Mouse (Mus musculus): ENCODE measurements around the gene Nenf. TPM values are rescaled to one million over a fixed set of nuclear protein-coding genes. Genes with fewer than 3 reads are reported as not detected.

Gene Nenf
- 91.3 and 94.3 TPM in 2 replicates for polyA plus RNA-seq (2015; fragmentation: Nextera tagmentation; extraction: Ambion mirVana)

DNA sequence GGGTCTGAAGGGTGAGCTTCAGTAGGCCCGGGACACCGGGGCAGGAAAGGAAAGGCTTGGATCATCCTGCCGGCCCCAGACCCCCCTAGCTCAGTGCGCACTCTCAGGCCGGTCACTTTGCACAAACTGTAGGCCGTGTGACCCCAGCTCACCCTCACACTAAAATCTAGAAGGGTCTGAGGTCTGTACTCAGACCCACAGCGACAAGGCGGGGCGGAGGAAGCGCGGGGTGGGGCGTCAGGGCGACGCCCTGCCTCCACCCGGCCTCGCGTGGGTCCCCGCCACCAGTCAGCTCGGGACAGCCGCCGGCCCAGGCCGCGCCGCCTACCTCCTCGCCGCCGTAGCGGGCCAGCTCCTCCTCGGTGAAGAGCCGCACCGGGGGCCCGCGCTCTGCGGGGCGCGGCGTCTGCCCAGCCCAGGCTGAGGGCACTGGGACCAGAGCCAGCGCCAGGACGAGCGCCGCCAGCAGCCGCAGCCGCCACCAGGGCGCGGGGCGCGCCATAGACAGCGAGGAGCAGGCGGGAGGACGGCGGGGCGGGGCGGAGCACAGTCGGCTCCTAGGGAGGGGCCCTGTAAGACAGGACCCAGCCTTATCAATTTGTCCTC lies at the start of gene Nenf:
Nenf (minus strand) TSS at position 604 of the 606 bp plus-strand sequence.
- Histone ChIP-seq H3K9ac (peak within 1 kb of the TSS; percentile 88), H3K9me3 (no peaks in the 10 kb centered on the region), H3K36me3 (no peaks in the 10 kb centered on the region), H3K4me2 (replicated peaks) (peak within 1 kb of the TSS; percentile 89), H3K27ac (peak within 1 kb of the TSS; percentile 82), H3K4me3 (replicated peaks) (peak within 1 kb of the TSS; percentile 80), H3K4me1 (replicated peaks) (no peaks in the 10 kb centered on the region; the same call in 1 of the 2 replicates), H3K27me3 (replicated peaks) (no peaks in the 10 kb centered on the region)
- WGBS = under 1% methylated on average over 50 of the region's 54 CpGs
- ATAC-seq = peak; percentile 95

DNA sequence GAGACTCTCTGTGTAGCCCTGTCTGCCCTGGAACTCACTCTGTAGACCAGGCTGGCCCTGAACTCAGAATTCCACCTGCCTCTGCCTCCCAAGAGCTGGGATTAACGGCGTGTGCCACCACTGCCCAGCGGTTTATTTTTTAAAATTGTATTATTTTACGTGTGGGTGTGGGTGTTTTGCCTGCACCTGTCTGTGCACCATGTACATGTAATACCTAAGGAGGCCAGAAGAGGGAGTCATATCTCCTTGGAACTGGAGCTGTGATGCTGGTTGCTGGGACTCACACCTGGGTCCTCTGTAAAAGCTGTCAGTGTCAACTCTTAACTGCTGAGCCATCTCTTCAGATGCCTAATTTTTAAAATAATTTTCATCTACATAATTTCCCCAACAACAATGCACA lies 46.5 kb upstream of the Nenf start:
- WGBS = 80% methylated on average over 4 of the region's 4 CpGs
- Histone ChIP-seq H3K27ac (no peak overlapping the region), H3K36me3 (peaks cover 7% of the 10 kb centered on the region; the same call in 1 of the 2 replicates), H3K4me3 (replicated peaks) (no peak overlapping the region), H3K4me1 (replicated peaks) (no peaks in the 10 kb centered on the region), H3K27me3 (replicated peaks) (no peaks in the 10 kb centered on the region), H3K9ac (no peak overlapping the region), H3K4me2 (replicated peaks) (no peak overlapping the region), H3K9me3 (no peaks in the 10 kb centered on the region)
- ATAC-seq = no peak; the same call in 1 of the 2 replicates

DNA sequence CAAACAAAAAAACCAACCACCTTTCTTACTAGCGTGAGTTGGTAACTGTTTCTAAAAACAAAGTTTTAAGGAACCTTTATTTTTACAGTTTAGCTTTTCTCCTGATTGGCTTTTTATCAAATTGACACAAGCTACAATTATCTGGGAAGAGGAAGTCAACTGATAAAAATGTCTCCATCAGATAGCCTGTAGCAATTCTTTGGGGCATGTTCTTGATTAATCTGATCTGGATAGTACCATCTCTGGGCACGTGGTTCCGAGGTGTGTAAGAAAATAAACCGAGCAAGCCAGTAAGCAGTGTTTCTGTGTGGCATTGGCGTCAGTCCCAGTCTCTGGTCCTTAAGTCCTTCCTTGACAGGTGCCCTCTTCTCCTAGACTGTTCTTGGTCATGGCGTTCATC lies 44.4 kb upstream of the Nenf start:
- no peak overlapping the region for H3K4me2 ChIP-seq (replicated peaks)
- no peaks in the 10 kb centered on the region for H3K4me1 ChIP-seq (replicated peaks)
- ATAC-seq = no peak
- no peaks in the 10 kb centered on the region for H3K27me3 ChIP-seq (replicated peaks)
- WGBS = 91% methylated on average over 6 of the region's 6 CpGs
- no peak overlapping the region for H3K4me3 ChIP-seq (replicated peaks)
- no peaks in the 10 kb centered on the region for H3K9me3 ChIP-seq
- peaks cover 10% of the 10 kb centered on the region; the same call in 1 of the 2 replicates for H3K36me3 ChIP-seq
- H3K9ac ChIP-seq = no peak overlapping the region
- H3K27ac ChIP-seq = no peak overlapping the region

DNA sequence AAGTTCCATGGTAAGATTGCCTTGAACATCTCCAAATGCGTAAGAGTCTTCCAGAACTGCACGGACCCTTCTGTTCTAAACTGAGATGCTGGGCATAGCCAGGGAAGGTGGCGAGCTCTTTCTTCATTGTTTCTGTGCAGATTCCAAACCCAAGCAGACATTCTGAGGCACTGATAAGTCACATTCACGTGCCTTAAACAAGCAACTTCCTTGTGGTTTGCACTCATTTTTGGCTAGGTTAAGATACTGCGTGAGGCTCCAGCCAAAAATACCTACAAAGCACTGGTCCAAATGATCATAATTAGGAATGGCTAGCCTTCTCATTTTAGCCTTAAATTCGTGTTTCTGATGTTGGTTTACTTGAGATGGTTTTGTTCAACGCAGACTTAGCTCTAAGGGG lies 41.5 kb upstream of the Nenf start:
- WGBS = 87% methylated on average over 7 of the region's 7 CpGs
- Histone ChIP-seq H3K4me1 (replicated peaks) (no peaks in the 10 kb centered on the region), H3K36me3 (peaks cover 25% of the 10 kb centered on the region), H3K4me2 (replicated peaks) (no peak overlapping the region), H3K27me3 (replicated peaks) (no peaks in the 10 kb centered on the region), H3K27ac (no peak overlapping the region), H3K9me3 (no peaks in the 10 kb centered on the region), H3K4me3 (replicated peaks) (no peak overlapping the region), H3K9ac (no peak overlapping the region)
- ATAC-seq = no peak

DNA sequence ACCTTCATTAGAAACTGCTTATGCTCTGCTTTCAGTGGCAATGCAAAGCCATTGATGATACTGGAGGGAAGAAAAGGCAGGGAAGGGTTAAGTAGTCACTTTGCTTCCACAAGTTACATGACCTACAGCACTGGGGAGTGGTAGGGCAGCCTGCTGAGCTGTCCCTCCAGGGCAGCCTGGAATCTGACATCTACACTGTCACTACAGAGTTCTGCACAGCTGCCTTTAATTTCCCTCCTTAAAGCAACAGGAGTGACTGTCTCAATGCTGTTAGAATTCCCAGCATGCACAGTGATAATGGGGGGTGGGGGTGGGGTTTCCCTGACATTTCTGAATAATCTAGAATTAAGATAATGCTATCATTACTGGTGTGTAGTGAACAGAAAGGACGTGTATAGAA lies 38.9 kb upstream of the Nenf start:
- Histone ChIP-seq H3K27ac (no peak overlapping the region), H3K36me3 (peaks cover 31% of the 10 kb centered on the region), H3K4me3 (replicated peaks) (no peak overlapping the region), H3K9me3 (no peaks in the 10 kb centered on the region), H3K27me3 (replicated peaks) (no peaks in the 10 kb centered on the region), H3K4me1 (replicated peaks) (no peaks in the 10 kb centered on the region), H3K9ac (no peak overlapping the region), H3K4me2 (replicated peaks) (no peak overlapping the region)
- ATAC-seq = no peak
- 75% methylated on average over 1 of the region's 1 CpGs for WGBS

DNA sequence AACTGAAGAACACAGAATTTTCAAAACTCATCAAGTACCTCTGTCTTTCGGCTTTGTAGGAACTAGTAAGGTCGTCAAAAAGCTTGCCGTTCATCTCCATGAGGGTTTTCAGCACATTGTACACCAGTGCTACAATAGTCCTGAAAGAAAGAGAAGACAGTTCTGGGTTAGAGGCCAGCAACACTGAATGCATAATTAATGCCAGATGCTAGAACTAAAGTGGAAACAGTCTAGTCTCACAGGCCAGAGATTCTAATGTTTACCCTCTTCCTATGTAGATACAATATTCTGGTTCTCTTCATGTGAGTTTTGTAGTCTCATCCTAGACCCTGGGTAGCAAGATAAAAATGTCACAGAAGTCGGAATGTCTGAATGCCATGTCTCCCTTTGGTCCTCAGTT lies 35.8 kb upstream of the Nenf start:
- no peak overlapping the region for H3K9ac ChIP-seq
- no peak overlapping the region for H3K27ac ChIP-seq
- no peaks in the 10 kb centered on the region for H3K27me3 ChIP-seq (replicated peaks)
- no peak overlapping the region for H3K4me2 ChIP-seq (replicated peaks)
- H3K4me1 ChIP-seq (replicated peaks) = peaks cover 4% of the 10 kb centered on the region; the same call in 1 of the 2 replicates
- no peaks in the 10 kb centered on the region for H3K9me3 ChIP-seq
- no peak overlapping the region for H3K4me3 ChIP-seq (replicated peaks)
- ATAC-seq = no peak
- H3K36me3 ChIP-seq = peaks cover 30% of the 10 kb centered on the region
- 92% methylated on average over 4 of the region's 4 CpGs for WGBS

DNA sequence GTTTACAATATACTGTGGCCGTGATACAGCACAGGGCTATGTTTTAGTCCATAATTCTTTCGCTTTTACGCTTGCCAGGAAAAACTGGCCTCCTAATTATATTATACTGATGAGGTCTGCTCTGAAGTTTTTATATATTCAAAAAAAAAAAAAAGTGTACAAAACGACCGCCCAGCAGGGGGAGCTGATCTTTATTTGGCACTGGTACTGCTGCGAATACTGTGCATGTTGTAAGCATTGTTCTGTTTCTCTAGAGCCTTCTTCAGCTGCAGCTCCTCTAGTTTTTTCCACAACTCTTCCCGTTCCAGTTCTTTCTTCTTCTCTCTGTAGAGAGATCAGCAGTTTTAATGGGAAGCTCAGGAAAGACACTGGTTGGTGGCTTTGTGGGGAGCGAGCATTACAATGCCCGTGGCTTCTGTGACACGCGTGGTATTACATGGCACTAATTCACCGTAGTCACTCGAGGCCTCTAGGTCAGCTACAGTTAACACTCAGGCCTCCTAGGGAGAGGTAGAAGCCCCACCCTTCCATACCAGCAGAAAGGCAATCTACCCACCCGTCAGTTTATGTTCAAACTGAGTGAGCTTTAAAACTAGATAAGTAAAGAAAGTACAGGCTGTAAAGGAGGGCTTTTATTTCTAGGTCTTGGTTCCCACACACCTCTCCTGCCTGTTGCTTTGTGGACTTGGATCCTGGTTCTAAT lies 34.9 kb upstream of the Nenf start:
- Histone ChIP-seq H3K36me3 (peaks cover 31% of the 10 kb centered on the region), H3K27me3 (replicated peaks) (no peaks in the 10 kb centered on the region), H3K9ac (no peak overlapping the region), H3K4me1 (replicated peaks) (peaks cover 4% of the 10 kb centered on the region; the same call in 1 of the 2 replicates), H3K9me3 (no peaks in the 10 kb centered on the region), H3K4me2 (replicated peaks) (no peak overlapping the region), H3K4me3 (replicated peaks) (no peak overlapping the region), H3K27ac (0 out of 2 replicates have a peak overlapping the region, but pooled peaks have one; percentile 18)
- WGBS = 57% methylated on average over 14 of the region's 14 CpGs
- peak; percentile 69 for ATAC-seq

DNA sequence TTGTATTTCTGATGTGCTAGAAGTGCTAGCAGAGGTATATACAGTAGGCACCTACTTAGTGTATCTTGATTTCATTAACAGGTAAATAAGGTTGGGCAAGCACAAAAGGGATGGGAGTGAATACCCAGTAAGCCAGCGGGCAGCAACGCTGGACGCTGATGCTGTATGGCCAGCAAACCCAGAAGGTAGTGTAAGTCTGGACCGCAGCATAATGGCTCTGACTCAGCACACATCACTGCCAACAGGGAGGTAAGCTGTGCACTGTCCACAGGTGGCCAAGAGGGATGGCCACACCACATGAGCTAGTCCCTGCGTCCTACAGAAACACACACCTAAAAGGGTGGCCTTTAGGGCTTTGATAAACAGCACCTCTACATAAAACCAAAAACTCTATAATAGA lies 32.4 kb upstream of the Nenf start:
- Histone ChIP-seq H3K27me3 (replicated peaks) (no peaks in the 10 kb centered on the region), H3K9ac (no peak overlapping the region), H3K36me3 (peaks cover 34% of the 10 kb centered on the region), H3K4me1 (replicated peaks) (peaks cover 4% of the 10 kb centered on the region; the same call in 1 of the 2 replicates), H3K9me3 (no peaks in the 10 kb centered on the region), H3K27ac (no peak overlapping the region), H3K4me3 (replicated peaks) (no peak overlapping the region), H3K4me2 (replicated peaks) (no peak overlapping the region)
- WGBS = 93% methylated on average over 5 of the region's 5 CpGs
- no peak for ATAC-seq

DNA sequence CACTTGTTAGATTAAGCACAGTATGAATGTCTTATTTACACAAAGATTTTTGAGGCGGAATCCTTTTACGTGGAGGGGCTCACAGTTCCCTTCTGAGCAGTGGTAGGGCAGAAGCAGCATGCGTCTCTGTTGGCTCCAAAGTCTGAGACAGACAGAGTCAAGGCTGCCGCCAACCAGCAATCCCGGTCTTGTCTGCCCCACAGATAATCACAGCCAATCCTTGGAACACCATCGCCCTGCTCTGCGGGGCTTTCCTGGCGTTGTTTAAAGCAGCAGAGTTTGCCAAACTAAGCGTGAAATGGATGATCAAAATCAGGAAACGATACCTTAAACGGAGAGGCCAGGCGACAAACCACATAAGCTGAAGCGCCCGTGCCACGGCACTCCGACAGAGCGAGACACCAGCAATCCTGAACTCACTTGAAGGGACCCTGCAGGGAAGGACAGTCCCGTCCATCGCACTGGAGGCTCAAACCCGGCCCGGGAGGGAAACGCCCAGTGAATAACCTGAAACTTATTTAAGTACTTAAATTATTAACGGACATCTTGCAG lies 31.6 kb upstream of the Nenf start:
- H3K36me3 ChIP-seq = peaks cover 28% of the 10 kb centered on the region
- WGBS = 78% methylated on average over 23 of the region's 23 CpGs
- peaks cover 4% of the 10 kb centered on the region; the same call in 1 of the 2 replicates for H3K4me1 ChIP-seq (replicated peaks)
- H3K27ac ChIP-seq = 0 out of 2 replicates have a peak overlapping the region, but pooled peaks have one; percentile 4
- H3K4me3 ChIP-seq (replicated peaks) = no peak overlapping the region
- no peak overlapping the region for H3K9ac ChIP-seq
- no peaks in the 10 kb centered on the region for H3K9me3 ChIP-seq
- ATAC-seq = no peak
- H3K4me2 ChIP-seq (replicated peaks) = no peak overlapping the region
- H3K27me3 ChIP-seq (replicated peaks) = no peaks in the 10 kb centered on the region

DNA sequence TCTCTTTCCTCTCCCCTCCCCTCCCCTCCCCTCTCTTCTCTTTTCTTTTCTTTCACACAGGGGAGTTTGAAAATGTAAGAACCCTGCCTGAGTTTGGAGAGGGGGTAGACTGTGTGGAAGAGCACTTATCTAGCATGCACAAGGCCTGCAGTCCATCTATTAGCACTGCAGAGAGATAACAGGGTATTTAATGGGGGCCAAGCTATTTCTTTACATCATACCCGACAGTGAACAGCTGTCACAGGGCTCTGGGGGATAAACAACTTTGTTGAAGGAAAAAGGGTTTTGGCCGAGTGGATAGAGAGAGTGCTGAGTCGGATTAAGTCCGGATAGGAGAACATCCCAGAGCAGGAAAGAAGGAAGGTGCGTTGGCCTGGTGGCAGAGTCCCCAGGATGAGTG lies 31.0 kb upstream of the Nenf start:
- Histone ChIP-seq H3K9me3 (no peaks in the 10 kb centered on the region), H3K9ac (no peak overlapping the region), H3K4me1 (replicated peaks) (peaks cover 4% of the 10 kb centered on the region; the same call in 1 of the 2 replicates), H3K36me3 (peaks cover 26% of the 10 kb centered on the region), H3K27ac (peak overlapping the region; percentile 4; the same call in 1 of the 2 replicates), H3K4me2 (replicated peaks) (no peak overlapping the region), H3K27me3 (replicated peaks) (no peaks in the 10 kb centered on the region), H3K4me3 (replicated peaks) (no peak overlapping the region)
- WGBS = 33% methylated on average over 5 of the region's 5 CpGs
- no peak for ATAC-seq

DNA sequence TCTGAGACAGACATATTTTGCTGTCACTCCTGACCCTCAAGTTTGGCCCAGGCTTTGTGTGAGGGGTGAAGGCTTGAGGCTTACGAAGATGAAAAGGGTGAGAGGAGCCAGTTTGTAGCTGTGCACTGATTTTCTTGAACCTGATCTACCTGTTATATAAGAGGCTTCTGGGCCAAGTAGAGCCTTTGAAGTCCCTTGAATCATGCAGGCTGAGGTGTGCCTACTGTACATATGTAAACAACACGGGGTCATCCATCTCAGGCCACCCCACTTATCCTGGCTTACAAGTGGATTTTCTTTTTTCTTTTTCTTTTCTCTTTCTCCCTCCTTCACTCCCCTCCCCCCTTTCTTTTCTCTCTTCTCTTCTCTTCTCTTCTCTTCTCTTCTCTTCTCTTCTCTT lies 30.6 kb upstream of the Nenf start:
- H3K4me1 ChIP-seq (replicated peaks) = peaks cover 4% of the 10 kb centered on the region; the same call in 1 of the 2 replicates
- no peak for ATAC-seq
- H3K9ac ChIP-seq = no peak overlapping the region
- H3K9me3 ChIP-seq = no peaks in the 10 kb centered on the region
- no peaks in the 10 kb centered on the region for H3K27me3 ChIP-seq (replicated peaks)
- peaks cover 22% of the 10 kb centered on the region for H3K36me3 ChIP-seq
- no peak overlapping the region for H3K4me3 ChIP-seq (replicated peaks)
- 81% methylated on average over 2 of the region's 2 CpGs for WGBS
- H3K27ac ChIP-seq = no peak overlapping the region
- H3K4me2 ChIP-seq (replicated peaks) = no peak overlapping the region

DNA sequence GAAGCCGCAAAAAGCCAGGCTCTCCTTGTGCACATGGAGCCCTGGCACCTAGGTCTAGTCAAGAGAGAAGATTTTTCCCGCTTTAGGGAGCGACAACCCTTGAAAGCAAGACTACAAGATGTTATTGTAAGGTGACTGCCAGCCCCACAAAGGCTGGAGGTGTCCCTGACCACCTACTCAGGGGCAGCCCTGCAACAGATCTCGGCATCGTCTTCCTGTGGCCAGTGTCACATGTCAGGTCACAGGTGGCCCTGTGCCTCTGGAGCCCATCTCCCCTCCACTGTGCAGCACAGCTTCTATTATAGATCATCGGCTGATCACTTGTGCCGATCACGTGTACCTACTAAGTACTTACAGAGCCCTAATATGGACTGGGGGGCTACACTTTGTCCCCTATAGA lies 29.6 kb upstream of the Nenf start:
- no peak overlapping the region for H3K4me2 ChIP-seq (replicated peaks)
- peaks cover 22% of the 10 kb centered on the region for H3K36me3 ChIP-seq
- H3K9me3 ChIP-seq = no peaks in the 10 kb centered on the region
- peaks cover 4% of the 10 kb centered on the region; the same call in 1 of the 2 replicates for H3K4me1 ChIP-seq (replicated peaks)
- H3K9ac ChIP-seq = no peak overlapping the region
- WGBS = 91% methylated on average over 8 of the region's 8 CpGs
- ATAC-seq = no peak
- no peak overlapping the region for H3K4me3 ChIP-seq (replicated peaks)
- H3K27ac ChIP-seq = no peak overlapping the region
- no peaks in the 10 kb centered on the region for H3K27me3 ChIP-seq (replicated peaks)

All from intestine, embryonic 15.5 days (tissue).